ENCODE assay signal across 9 mouse cellular contexts in genomic region chr19:44237471-44238006, GRCm38 (mm10). TPM values are rescaled to one million over a fixed set of nuclear protein-coding genes. Genes with fewer than 3 reads are reported as not detected.
DNase-seq lines count a peak whose midpoint lies in the region; ATAC-seq and TF ChIP-seq lines count a peak whose summit lies in the region.
"Had no signal": no experiment of that assay in that cellular context is flagged by ENCODE, and none has a peak within 500 bp of the region (broad histone marks: within the 10 kb centered on the region; RNA-seq: fewer than 3 reads in every experiment).

No protein-coding gene starts in this region.

- in situ Hi-C loops in ES-E14 (cut with MboI; ENCODE audit: low sequenced_read_pairs in 2 of 2, unreplicated experiment in 2 of 2) = no loop called here

- H3K4me1 ChIP-seq in ES-E14 (ENCODE audit: control insufficient read depth in 2 of 2, insufficient read depth in 2 of 2, low read length in 2 of 2, poor library complexity in 1 of 2) = peaks cover 0 to 2% of the 10 kb centered on the region in 2 experiments; a peak in 1 of 4 replicates
- no peaks in the 10 kb centered on the region for H3K4me1 ChIP-seq in forebrain, postnatal 0 days (ENCODE audit: insufficient read depth)
- H3K4me1 ChIP-seq in midbrain, embryonic 10.5 days = peaks cover 10% of the 10 kb centered on the region

- H3K36me3 ChIP-seq in ES-E14 (ENCODE audit: control insufficient read depth, insufficient read depth, low read length, poor library complexity, severe bottlenecking) = no peaks in the 10 kb centered on the region
- no peaks in the 10 kb centered on the region for H3K36me3 ChIP-seq in forebrain, postnatal 0 days (ENCODE audit: insufficient read depth)
- H3K36me3 ChIP-seq in midbrain, embryonic 10.5 days = no peaks in the 10 kb centered on the region

- peak overlapping the region; percentile 38; the same call in 1 of the 2 replicates for H3K27ac ChIP-seq in ES-E14 (ENCODE audit: insufficient read depth, low read depth, low read length, poor library complexity, severe bottlenecking)
- no peak overlapping the region for H3K27ac ChIP-seq in forebrain, postnatal 0 days (ENCODE audit: low read depth, low read length)
- H3K27ac ChIP-seq in midbrain, embryonic 10.5 days (replicated peaks) = no peak overlapping the region; the same call in 1 of the 2 replicates
- H3K27ac ChIP-seq: macrophage had no signal

- peak overlapping the region; percentile 57; the same call in 1 of the 2 replicates for H3K9ac ChIP-seq in ES-E14 (ENCODE audit: insufficient read depth, low read depth, low read length, poor library complexity, severe bottlenecking)
- H3K9ac ChIP-seq in forebrain, postnatal 0 days = peak overlapping the region; percentile 19; the same call in 1 of the 2 replicates

- H3K9me3 ChIP-seq in ES-E14 (ENCODE audit: control insufficient read depth, insufficient read depth, low read depth, low read length) = no peaks in the 10 kb centered on the region
- H3K9me3 ChIP-seq in forebrain, postnatal 0 days (ENCODE audit: low read length) = no peaks in the 10 kb centered on the region
- no peaks in the 10 kb centered on the region for H3K9me3 ChIP-seq in midbrain, embryonic 10.5 days (replicated peaks)

- peak overlapping the region; percentile 42 for H3K4me2 ChIP-seq in forebrain, postnatal 0 days (ENCODE audit: low read depth)

- peak overlapping the region; percentile 51 to 64 for H3K4me3 ChIP-seq in ES-E14 (ENCODE audit: insufficient read depth in 1 of 2, low read depth in 1 of 2, low read length in 2 of 2, poor library complexity in 1 of 2, severe bottlenecking in 1 of 2)
- H3K4me3 ChIP-seq in forebrain, postnatal 0 days (ENCODE audit: low read depth, low read length) = peak overlapping the region; percentile 5; the same call in 1 of the 2 replicates
- H3K4me3 ChIP-seq in midbrain, embryonic 10.5 days = peak overlapping the region; percentile 40

- no peak for TF ChIP-seq CTCF in forebrain, postnatal 0 days (IDR thresholded peaks at IDR 0.05; ENCODE audit: low read depth)

- peak; percentile 73 for ATAC-seq in forebrain, postnatal 0 days

- intact Hi-C loops in heart, postnatal 36 days (cut with DNase I) = no loop called here

- 18% methylated on average over 19 of the region's 19 CpGs for WGBS in forebrain, postnatal 0 days
- 19% methylated on average over 19 of the region's 19 CpGs for WGBS in midbrain, embryonic 10.5 days

- peak; percentile 87 for DNase-seq in heart, adult 11 months
- DNase-seq in heart, postnatal 36 days = no peak
- no peak for DNase-seq in ES-E14 (ENCODE audit: low read depth, low spot score)
- DNase-seq in forebrain, postnatal 0 days = peak; percentile 48
- peak; percentile 26 for DNase-seq in midbrain, embryonic 10.5 days (ENCODE audit: low spot score)
- DNase-seq in spleen, postnatal 36 days (ENCODE audit: low spot score in 2 of 2) = no peak
- DNase-seq in T-cell, adult 2 months (ENCODE audit: low spot score) = no peak
- DNase-seq in right cerebral cortex, postnatal 25 days = no peak

- H3K27me3 ChIP-seq in forebrain, postnatal 0 days (ENCODE audit: insufficient read depth, low read length) = no peaks in the 10 kb centered on the region
- no peaks in the 10 kb centered on the region for H3K27me3 ChIP-seq in midbrain, embryonic 10.5 days (ENCODE audit: low read depth, poor library complexity, severe bottlenecking)

TF ChIP-seq in ES-E14, 5 proteins besides CTCF, POLR2A, EP300 and RAD21:
- TF ChIP-seq ZNF384 (IDR thresholded peaks at IDR 0.05; ENCODE audit: low read depth, low read length) = no peak
- TF ChIP-seq MAFK (IDR thresholded peaks at IDR 0.05; ENCODE audit: insufficient read depth, low read depth, low read length) = no peak
- TF ChIP-seq CHD2 (IDR thresholded peaks at IDR 0.05; ENCODE audit: low read depth, low read length) = no peak
- TF ChIP-seq HCFC1 (IDR thresholded peaks at IDR 0.05; ENCODE audit: borderline replicate concordance, insufficient read depth, low read length) = no peak
- no peak for TF ChIP-seq ZC3H11A (IDR thresholded peaks at IDR 0.05; ENCODE audit: borderline replicate concordance, low read depth, low read length)

RNA-seq across cellular contexts. Expression of gene Scd3, which starts 34.5 kb away (rescaled TPM):
- not detected for total RNA-seq in heart, postnatal 36 days (2021)
- total RNA-seq in ES-E14 (2012; rRNA removed) = 2.5 and 2.9 TPM in 2 replicates
- total RNA-seq in forebrain, postnatal 0 days (2014; rRNA removed) = 3.1 and 4.0 TPM in 2 replicates
- 2.7 and 4.5 TPM in 2 replicates for polyA plus RNA-seq in forebrain, postnatal 0 days (2015; fragmentation: Nextera tagmentation; extraction: Ambion mirVana)
- 0.17 and 0.30 TPM in 2 replicates for polyA plus RNA-seq in midbrain, embryonic 10.5 days (2016; fragmentation: Nextera tagmentation; extraction: Ambion mirVana)
- polyA plus RNA-seq: macrophage had no signal

RNA-seq across cellular contexts. Expression of gene Pkd2l1, which starts 45.3 kb away (rescaled TPM):
- not detected for total RNA-seq in heart, postnatal 36 days (2021)
- 0.90 and 2.4 TPM in 2 replicates for total RNA-seq in ES-E14 (2012; rRNA removed)
- total RNA-seq in forebrain, postnatal 0 days (2014; rRNA removed) = 0.14 TPM in 1 of 2 replicates, not detected in the other
- polyA plus RNA-seq in forebrain, postnatal 0 days (2015; fragmentation: Nextera tagmentation; extraction: Ambion mirVana) = 0.05 and 0.06 TPM in 2 replicates
- 0.15 TPM in 1 of 2 replicates, not detected in the other for polyA plus RNA-seq in midbrain, embryonic 10.5 days (2016; fragmentation: Nextera tagmentation; extraction: Ambion mirVana)
- polyA plus RNA-seq: macrophage had no signal

RNA-seq across cellular contexts. Expression of gene Scd2, which starts 55.9 kb away (rescaled TPM):
- total RNA-seq in heart, postnatal 36 days (2021) = 10 to 100 TPM; 10.7 to 13.0 TPM
- 284 and 303 TPM in 2 replicates for total RNA-seq in ES-E14 (2012; rRNA removed)
- total RNA-seq in forebrain, postnatal 0 days (2014; rRNA removed) = 540 and 696 TPM in 2 replicates
- polyA plus RNA-seq in forebrain, postnatal 0 days (2015; fragmentation: Nextera tagmentation; extraction: Ambion mirVana) = 162 and 210 TPM in 2 replicates
- 326 and 382 TPM in 2 replicates for polyA plus RNA-seq in midbrain, embryonic 10.5 days (2016; fragmentation: Nextera tagmentation; extraction: Ambion mirVana)

Comparison
In these comparisons a context has a peak if more than half of its experiments do, and no peak if none do; other contexts are left out.
1. DNase-seq: peak in heart, adult 11 months (single experiment), forebrain, postnatal 0 days (single experiment) and midbrain, embryonic 10.5 days (single experiment); none in heart, postnatal 36 days (0 of 2), ES-E14 (single experiment), spleen, postnatal 36 days (0 of 2), T-cell, adult 2 months (single experiment) and right cerebral cortex, postnatal 25 days (single experiment).
2. H3K4me3 ChIP-seq: peak in every context shown above with its lines; median percentile 58 in ES-E14; 40 in midbrain, embryonic 10.5 days; 5 in forebrain, postnatal 0 days.
3. RNA of gene Scd2, which starts 55.9 kb away (total RNA-seq): 540 to 696 TPM in forebrain, postnatal 0 days and 284 to 303 TPM in ES-E14; 10.7 to 13.0 TPM in heart, postnatal 36 days; every median in the first group is over 10 times any median in the second.